ENCODE assay signal across 35 mouse cellular contexts in genomic region chr1:93046153-93046789, GRCm38 (mm10). TPM values are rescaled to one million over a fixed set of nuclear protein-coding genes. Genes with fewer than 3 reads are reported as not detected.
DNase-seq lines count a peak whose midpoint lies in the region; ATAC-seq lines count a peak whose summit lies in the region.
"Had no signal": no experiment of that assay in that cellular context is flagged by ENCODE, and none has a peak within 500 bp of the region (broad histone marks: within the 10 kb centered on the region; RNA-seq: fewer than 3 reads in every experiment).

No protein-coding gene starts in this region.

- peak; percentile 62; the same call in 1 of the 2 replicates for ATAC-seq in heart, embryonic 11.5 days (replicated peaks; ENCODE audit: insufficient number of reproducible peaks, low FRiP score, low TSS enrichment)
- peak; percentile 95 for ATAC-seq in liver, embryonic 11.5 days (replicated peaks; ENCODE audit: low FRiP score)
- peak; percentile 79 for ATAC-seq in liver, embryonic 16.5 days (ENCODE audit: low read depth)
- ATAC-seq: CD4-positive, CD25-positive, alpha-beta regulatory T cell, adult 4 months; forebrain, embryonic 13.5 days; intestine, embryonic 16.5 days; lung, postnatal 0 days had no signal

- H3K9me3 ChIP-seq in heart, embryonic 11.5 days (replicated peaks; ENCODE audit: control insufficient read depth, low read length) = no peaks in the 10 kb centered on the region
- no peaks in the 10 kb centered on the region for H3K9me3 ChIP-seq in liver, embryonic 11.5 days (ENCODE audit: control insufficient read depth, low read length)
- H3K9me3 ChIP-seq in liver, embryonic 16.5 days (replicated peaks; ENCODE audit: control insufficient read depth, low read length) = no peaks in the 10 kb centered on the region
- H3K9me3 ChIP-seq: forebrain, embryonic 13.5 days; heart, embryonic 15.5 days; hindbrain, embryonic 12.5 days; limb, embryonic 12.5 days had no signal

- H3K4me2 ChIP-seq in heart, embryonic 11.5 days = no peak overlapping the region
- H3K4me2 ChIP-seq in liver, embryonic 11.5 days = peak overlapping the region; percentile 23
- H3K4me2 ChIP-seq in liver, embryonic 16.5 days (ENCODE audit: low read depth, low read length) = no peak overlapping the region
- H3K4me2 ChIP-seq: forebrain, embryonic 13.5 days; heart, embryonic 15.5 days; hindbrain, embryonic 12.5 days; limb, embryonic 12.5 days had no signal

- H3K9ac ChIP-seq in heart, embryonic 11.5 days (ENCODE audit: low read depth, low read length) = no peak overlapping the region
- H3K9ac ChIP-seq in liver, embryonic 11.5 days (ENCODE audit: low read depth, low read length) = no peak overlapping the region
- H3K9ac ChIP-seq in liver, embryonic 16.5 days (ENCODE audit: low read depth, low read length) = no peak overlapping the region
- H3K9ac ChIP-seq: forebrain, embryonic 13.5 days; heart, embryonic 15.5 days; hindbrain, embryonic 12.5 days; limb, embryonic 12.5 days had no signal

- H3K4me1 ChIP-seq in heart, embryonic 11.5 days (ENCODE audit: control insufficient read depth, insufficient read depth, low read length) = no peaks in the 10 kb centered on the region; the same call in 1 of the 2 replicates
- peaks cover 17% of the 10 kb centered on the region for H3K4me1 ChIP-seq in liver, embryonic 11.5 days (replicated peaks; ENCODE audit: control insufficient read depth, insufficient read depth, low read length)
- H3K4me1 ChIP-seq in liver, embryonic 16.5 days (ENCODE audit: control insufficient read depth, low read depth, low read length) = no peaks in the 10 kb centered on the region; the same call in 1 of the 2 replicates
- H3K4me1 ChIP-seq: forebrain, embryonic 13.5 days; heart, embryonic 15.5 days; hindbrain, embryonic 12.5 days had no signal

- H3K36me3 ChIP-seq in heart, embryonic 11.5 days (ENCODE audit: control insufficient read depth, insufficient read depth, low read length) = no peaks in the 10 kb centered on the region
- no peaks in the 10 kb centered on the region for H3K36me3 ChIP-seq in liver, embryonic 11.5 days (ENCODE audit: control insufficient read depth, insufficient read depth, low read length)
- H3K36me3 ChIP-seq in liver, embryonic 16.5 days (ENCODE audit: control insufficient read depth, insufficient read depth) = no peaks in the 10 kb centered on the region
- H3K36me3 ChIP-seq: heart, embryonic 15.5 days; limb, embryonic 12.5 days had no signal

- H3K27me3 ChIP-seq in heart, embryonic 11.5 days (ENCODE audit: control insufficient read depth, insufficient read depth, low read length) = peaks cover 9% of the 10 kb centered on the region
- peaks cover 5% of the 10 kb centered on the region; the same call in 1 of the 2 replicates for H3K27me3 ChIP-seq in liver, embryonic 11.5 days (replicated peaks; ENCODE audit: control insufficient read depth, insufficient read depth, low read length)
- H3K27me3 ChIP-seq in liver, embryonic 16.5 days (ENCODE audit: control insufficient read depth, insufficient read depth, low read depth, low read length) = no peaks in the 10 kb centered on the region
- H3K27me3 ChIP-seq: forebrain, embryonic 13.5 days; hindbrain, embryonic 12.5 days had no signal

- 76% methylated on average over 10 of the region's 10 CpGs for WGBS in heart, embryonic 11.5 days (ENCODE audit: insufficient replicate concordance)
- WGBS in liver, embryonic 11.5 days = 55% methylated on average over 10 of the region's 10 CpGs
- WGBS in liver, embryonic 16.5 days (ENCODE audit: insufficient replicate concordance) = 43% methylated on average over 10 of the region's 10 CpGs

- H3K27ac ChIP-seq in heart, embryonic 11.5 days (ENCODE audit: low read depth, low read length) = no peak overlapping the region
- H3K27ac ChIP-seq in liver, embryonic 11.5 days (ENCODE audit: low read depth, low read length) = peak overlapping the region; percentile 23; the same call in 1 of the 2 replicates
- H3K27ac ChIP-seq in liver, embryonic 16.5 days (ENCODE audit: low read length) = no peak overlapping the region
- H3K27ac ChIP-seq: forebrain, embryonic 13.5 days; heart, embryonic 15.5 days; hindbrain, embryonic 12.5 days; limb, embryonic 12.5 days had no signal

- no peak for DNase-seq in heart, adult 8-10 months (ENCODE audit: low spot score)
- peak; percentile 55 for DNase-seq in c-Kit-positive CD71-positive TER-119-positive erythroid progenitor cells, embryonic 14.5 days (ENCODE audit: low spot score)
- DNase-seq in liver, embryonic 11.5 days (ENCODE audit: low spot score) = no peak
- no peak for DNase-seq in ovary, postnatal 36 days (ENCODE audit: low spot score)
- DNase-seq in kidney, adult 8-10 months = no peak
- DNase-seq in urinary bladder, postnatal 25 days (ENCODE audit: low spot score) = no peak
- DNase-seq: adrenal gland, postnatal 25 days; cerebellum, adult 9-10 months; gastrocnemius, postnatal 14 days; kidney, adult 9 months; kidney, postnatal 14 days; layer of hippocampus, adult 9-11 months; lung, adult 18-20 months; lung, postnatal 4 days; midbrain, embryonic 14.5 days; retina, postnatal 1 day; right cerebral cortex, postnatal 14 days; thymus, postnatal 14 days had no signal

- no peak overlapping the region for H3K4me3 ChIP-seq in heart, embryonic 11.5 days (ENCODE audit: low read depth, low read length)
- H3K4me3 ChIP-seq in liver, embryonic 11.5 days (ENCODE audit: low read depth, low read length) = no peak overlapping the region
- no peak overlapping the region for H3K4me3 ChIP-seq in liver, embryonic 16.5 days (ENCODE audit: low read depth, low read length)
- H3K4me3 ChIP-seq: erythroblast, embryonic 14.5 days; forebrain, embryonic 13.5 days; heart, embryonic 15.5 days; hindbrain, embryonic 12.5 days; limb, embryonic 12.5 days had no signal

RNA-seq across cellular contexts. Expression of gene Aqp12, which starts 40.1 kb away (rescaled TPM):
- not detected in 2 replicates for polyA plus RNA-seq in heart, embryonic 11.5 days (2014; fragmentation: Nextera tagmentation; extraction: Ambion mirVana)
- total RNA-seq in heart, adult 8-10 months (2022) = not detected
- not detected in 2 replicates for polyA plus RNA-seq in liver, embryonic 11.5 days (2014; fragmentation: Nextera tagmentation; extraction: Ambion mirVana)
- 0.38 TPM in 1 of 2 replicates, not detected in the other for polyA plus RNA-seq in liver, embryonic 16.5 days (2015; fragmentation: Nextera tagmentation; extraction: Ambion mirVana)
- total RNA-seq: adrenal gland, postnatal 25 days; gastrocnemius, postnatal 14 days; granulocyte monocyte progenitor cell, adult 5-6 weeks; heart, postnatal 25 days; left cerebral cortex, postnatal 10 days; monocyte, adult 5-6 weeks had no signal
- polyA plus RNA-seq: CD4-positive, CD25-positive, alpha-beta regulatory T cell, adult 4 months; embryonic facial prominence, embryonic 14.5 days; erythroblast, embryonic 14.5 days; forebrain, embryonic 13.5 days; heart, embryonic 15.5 days; hindbrain, embryonic 12.5 days; limb, embryonic 12.5 days; lung, postnatal 0 days; midbrain, embryonic 14.5 days; neural tube, embryonic 14.5 days; stomach, embryonic 14.5 days had no signal

RNA-seq across cellular contexts. Expression of gene Kif1a, which starts 55.5 kb away (rescaled TPM):
- polyA plus RNA-seq in heart, embryonic 11.5 days (2014; fragmentation: Nextera tagmentation; extraction: Ambion mirVana) = 5.7 and 6.3 TPM in 2 replicates
- 1 to 10 TPM; 1.1 to 2.2 (median 1.3) TPM for total RNA-seq in heart, adult 8-10 months (2022)
- 2.2 TPM in 2 replicates for polyA plus RNA-seq in liver, embryonic 11.5 days (2014; fragmentation: Nextera tagmentation; extraction: Ambion mirVana)
- 0.19 and 0.20 TPM in 2 replicates for polyA plus RNA-seq in liver, embryonic 16.5 days (2015; fragmentation: Nextera tagmentation; extraction: Ambion mirVana)
- total RNA-seq: granulocyte monocyte progenitor cell, adult 5-6 weeks; monocyte, adult 5-6 weeks had no signal
- polyA plus RNA-seq: CD4-positive, CD25-positive, alpha-beta regulatory T cell, adult 4 months had no signal
